ENCODE assay signal across 13 mouse cellular contexts in the genomic region with DNA sequence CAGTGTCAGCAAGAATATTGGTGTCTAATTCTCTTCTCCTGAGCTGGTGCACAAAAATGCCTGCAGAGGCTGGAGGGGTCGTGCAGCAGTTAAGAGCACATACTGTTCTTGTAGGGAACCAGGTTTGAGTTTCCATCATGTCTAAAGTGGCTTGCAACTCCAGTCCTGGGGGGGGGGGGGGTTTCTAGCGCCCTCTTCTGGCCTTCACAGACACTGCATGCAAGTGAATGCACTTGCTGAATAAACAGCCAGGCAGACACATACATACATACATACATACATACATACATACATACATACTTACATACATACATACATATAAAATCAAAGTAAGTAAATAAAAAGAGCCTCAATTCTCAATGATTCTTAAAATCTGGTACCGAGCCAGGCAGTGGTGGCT. TPM values are rescaled to one million over a fixed set of nuclear protein-coding genes. Genes with fewer than 3 reads are reported as not detected.
DNase-seq lines count a peak whose midpoint lies in the region; ATAC-seq lines count a peak whose summit lies in the region.
"Had no signal": no experiment of that assay in that cellular context is flagged by ENCODE, and none has a peak within 500 bp of the region (broad histone marks: within the 10 kb centered on the region; RNA-seq: fewer than 3 reads in every experiment).

No protein-coding gene starts in this region.

- H3K27me3 ChIP-seq in hindbrain, embryonic 11.5 days (ENCODE audit: control insufficient read depth, insufficient read depth, low read length), result no peaks in the 10 kb centered on the region
- H3K27me3 ChIP-seq in hindbrain, embryonic 14.5 days (ENCODE audit: control insufficient read depth, insufficient read depth, low read length), result no peaks in the 10 kb centered on the region
- H3K27me3 ChIP-seq: heart, embryonic 15.5 days had no signal

- no peaks in the 10 kb centered on the region for H3K9me3 ChIP-seq in hindbrain, embryonic 11.5 days (ENCODE audit: control insufficient read depth, low read length)
- no peaks in the 10 kb centered on the region for H3K9me3 ChIP-seq in hindbrain, embryonic 14.5 days (ENCODE audit: control insufficient read depth, low read length)
- H3K9me3 ChIP-seq: heart, embryonic 15.5 days had no signal

- DNase-seq in hindbrain, embryonic 11.5 days (ENCODE audit: low spot score), result peak; percentile 27
- DNase-seq in hindbrain, embryonic 14.5 days (ENCODE audit: low spot score), result no peak
- peak; percentile 8 for DNase-seq in thymus, postnatal 0 days (ENCODE audit: low spot score)
- no peak for DNase-seq in thymus, adult 18-20 months
- DNase-seq in induced T-regulatory cell, adult 2 months (ENCODE audit: low read depth), result peak; percentile 34
- no peak for DNase-seq in adipocyte (ENCODE audit: low spot score)
- DNase-seq in gastrocnemius, postnatal 10 days, result no peak
- no peak for DNase-seq in gastrocnemius, postnatal 4 days (ENCODE audit: low spot score in 2 of 2)
- DNase-seq: adrenal gland, postnatal 36 days; cerebellum, postnatal 14 days; gastrocnemius, postnatal 14 days; lung, postnatal 4 days had no signal

- no peak overlapping the region for H3K4me3 ChIP-seq in hindbrain, embryonic 11.5 days (ENCODE audit: low read depth, low read length)
- H3K4me3 ChIP-seq in hindbrain, embryonic 14.5 days (replicated peaks; ENCODE audit: low read length), result no peak overlapping the region
- H3K4me3 ChIP-seq: heart, embryonic 15.5 days had no signal

- no peak overlapping the region for H3K27ac ChIP-seq in hindbrain, embryonic 11.5 days (ENCODE audit: low read depth, low read length)
- H3K27ac ChIP-seq in hindbrain, embryonic 14.5 days, result no peak overlapping the region

- no peak for ATAC-seq in hindbrain, embryonic 11.5 days (ENCODE audit: low FRiP score)
- no peak for ATAC-seq in hindbrain, embryonic 14.5 days (ENCODE audit: low FRiP score)

- H3K9ac ChIP-seq in hindbrain, embryonic 11.5 days (ENCODE audit: low read depth, low read length), result no peak overlapping the region
- no peak overlapping the region for H3K9ac ChIP-seq in hindbrain, embryonic 14.5 days
- H3K9ac ChIP-seq: heart, embryonic 15.5 days had no signal

- WGBS in hindbrain, embryonic 11.5 days, result 59% methylated on average over 3 of the region's 3 CpGs
- 60% methylated on average over 3 of the region's 3 CpGs for WGBS in hindbrain, embryonic 14.5 days

- no peak overlapping the region for H3K4me2 ChIP-seq in hindbrain, embryonic 11.5 days (replicated peaks; ENCODE audit: low read depth, low read length)
- H3K4me2 ChIP-seq in hindbrain, embryonic 14.5 days (replicated peaks), result no peak overlapping the region
- H3K4me2 ChIP-seq: heart, embryonic 15.5 days had no signal

- peaks cover 3% of the 10 kb centered on the region; the same call in 1 of the 2 replicates for H3K4me1 ChIP-seq in hindbrain, embryonic 11.5 days (replicated peaks; ENCODE audit: control insufficient read depth, insufficient read depth, low read length)
- H3K4me1 ChIP-seq in hindbrain, embryonic 14.5 days (replicated peaks; ENCODE audit: control insufficient read depth, insufficient read depth, low read length), result peaks cover 13% of the 10 kb centered on the region

- H3K36me3 ChIP-seq in hindbrain, embryonic 11.5 days (ENCODE audit: control insufficient read depth, insufficient read depth, low read length), result no peaks in the 10 kb centered on the region
- no peaks in the 10 kb centered on the region for H3K36me3 ChIP-seq in hindbrain, embryonic 14.5 days (replicated peaks; ENCODE audit: control insufficient read depth, insufficient read depth)
- H3K36me3 ChIP-seq: heart, embryonic 15.5 days had no signal

RNA-seq across cellular contexts. Expression of gene Parp12, which starts 59.8 kb away (rescaled TPM):
- polyA plus RNA-seq in hindbrain, embryonic 11.5 days (2014; fragmentation: Nextera tagmentation; extraction: Ambion mirVana), result 3.2 and 4.2 TPM in 2 replicates
- 3.3 and 3.9 TPM in 2 replicates for polyA plus RNA-seq in hindbrain, embryonic 14.5 days (2014; fragmentation: Nextera tagmentation; extraction: Ambion mirVana)
- polyA plus RNA-seq in thymus, postnatal 0 days (2015; fragmentation: Nextera tagmentation; extraction: Ambion mirVana), result 10.3 and 10.8 TPM in 2 replicates
- 1 to 10 TPM; 5.9 to 6.6 TPM for total RNA-seq in gastrocnemius, postnatal 10 days (2021)
- total RNA-seq in gastrocnemius, postnatal 4 days (2021), result 1 to 10 TPM; 7.7 to 8.1 TPM

Comparison
In these comparisons a context has a peak if more than half of its experiments do, and no peak if none do; other contexts are left out.
1. DNase-seq: peak in hindbrain, embryonic 11.5 days (single experiment), thymus, postnatal 0 days (single experiment) and induced T-regulatory cell, adult 2 months (single experiment); none in hindbrain, embryonic 14.5 days (single experiment), thymus, adult 18-20 months (0 of 2), adipocyte (single experiment), gastrocnemius, postnatal 10 days (single experiment) and gastrocnemius, postnatal 4 days (0 of 2).